Mouse (Mus musculus): ENCODE results near the gene Tmem164. TPM values are rescaled to one million over a fixed set of nuclear protein-coding genes. Genes with fewer than 3 reads are reported as not detected.
"Not testable (repeated sequence)": the region's sequence is repeated elsewhere in the genome, so short reads cannot be mapped to it uniquely, and the experiment has no call there.

Tmem164 gene
- total RNA-seq (2022), result 1 to 10 TPM in 2 of 4 experiments, under 1 TPM in 2; 0.86 to 1.7 (median 1.2) TPM

DNA sequence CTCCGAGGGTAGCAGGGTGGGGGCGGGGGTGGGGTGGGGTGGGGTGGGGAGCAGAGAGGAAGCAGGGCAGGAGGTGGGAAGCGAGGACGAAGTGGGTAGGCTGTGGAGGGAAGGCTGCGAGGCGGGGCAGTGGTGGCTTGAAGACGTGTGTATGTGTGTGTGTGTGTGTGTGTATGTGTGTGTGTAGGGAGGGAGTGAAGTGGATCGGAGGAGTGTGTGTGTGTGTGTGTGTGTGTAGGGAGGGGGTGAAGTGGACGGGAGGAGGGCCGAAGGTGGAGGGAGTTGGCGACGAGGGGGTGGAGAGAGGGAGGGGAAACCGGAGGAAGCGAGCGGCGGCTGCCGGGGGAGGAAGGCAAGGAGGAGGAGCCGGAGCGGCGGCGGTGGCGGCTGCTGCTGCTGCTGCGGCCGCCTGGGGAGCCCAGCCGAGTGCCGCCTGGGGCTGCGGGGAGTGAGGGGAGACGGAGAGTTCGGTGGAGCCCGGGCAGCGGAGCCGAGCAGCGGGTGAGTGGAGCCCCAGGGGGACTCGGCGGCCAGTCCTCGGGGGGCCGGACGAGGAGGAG is at the start of gene Tmem164:
Gene Tmem164, plus strand, starts transcription at position 351 of the 560 bp plus-strand sequence.
- peak; percentile 28 to 50 for DNase-seq (ENCODE audit: low spot score in 2 of 2)

DNA sequence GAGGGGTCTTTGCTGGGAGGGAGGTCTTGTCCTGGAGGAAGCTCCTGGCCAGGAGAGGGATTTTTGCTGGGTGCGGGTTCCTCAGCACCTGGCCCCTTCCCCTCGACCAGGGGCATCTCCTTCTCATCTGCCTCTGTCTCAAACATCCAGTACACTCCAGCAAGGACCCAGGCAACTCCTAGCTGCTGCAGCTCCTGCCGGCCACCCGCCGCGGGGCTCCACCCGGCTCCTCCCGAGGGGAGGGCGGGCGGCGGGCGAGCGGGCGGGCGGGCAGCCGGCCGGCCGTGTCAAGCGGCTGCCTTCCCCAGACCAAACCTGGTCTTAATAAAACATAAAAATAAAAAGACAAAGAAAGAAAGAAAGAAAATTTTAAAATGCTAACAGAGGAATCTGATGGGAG is 48.2 kb upstream of the Tmem164 start:
- not testable (repeated sequence) for DNase-seq (ENCODE audit: low spot score in 2 of 2)

DNA sequence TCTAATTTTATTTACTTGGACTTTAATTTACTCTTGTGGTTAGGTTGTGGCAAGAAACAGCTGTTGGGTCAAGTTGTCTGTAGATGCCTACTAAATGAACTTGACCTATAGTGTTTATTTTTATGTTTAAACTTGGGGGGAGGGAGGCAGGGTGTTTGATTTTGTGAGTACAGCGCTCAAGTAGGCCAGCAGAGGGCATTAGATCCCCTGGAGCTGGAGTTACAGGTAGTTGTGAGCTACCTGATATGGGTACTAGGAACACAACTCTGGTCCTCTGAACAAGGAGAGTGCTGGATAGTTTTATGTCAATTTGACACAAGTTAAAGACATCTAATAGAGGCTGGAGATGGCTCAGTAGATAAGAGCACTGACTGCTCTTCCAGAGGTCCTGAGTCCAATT is 34.0 kb upstream of the Tmem164 start:
- DNase-seq (ENCODE audit: low spot score in 2 of 2), result no peak

DNA sequence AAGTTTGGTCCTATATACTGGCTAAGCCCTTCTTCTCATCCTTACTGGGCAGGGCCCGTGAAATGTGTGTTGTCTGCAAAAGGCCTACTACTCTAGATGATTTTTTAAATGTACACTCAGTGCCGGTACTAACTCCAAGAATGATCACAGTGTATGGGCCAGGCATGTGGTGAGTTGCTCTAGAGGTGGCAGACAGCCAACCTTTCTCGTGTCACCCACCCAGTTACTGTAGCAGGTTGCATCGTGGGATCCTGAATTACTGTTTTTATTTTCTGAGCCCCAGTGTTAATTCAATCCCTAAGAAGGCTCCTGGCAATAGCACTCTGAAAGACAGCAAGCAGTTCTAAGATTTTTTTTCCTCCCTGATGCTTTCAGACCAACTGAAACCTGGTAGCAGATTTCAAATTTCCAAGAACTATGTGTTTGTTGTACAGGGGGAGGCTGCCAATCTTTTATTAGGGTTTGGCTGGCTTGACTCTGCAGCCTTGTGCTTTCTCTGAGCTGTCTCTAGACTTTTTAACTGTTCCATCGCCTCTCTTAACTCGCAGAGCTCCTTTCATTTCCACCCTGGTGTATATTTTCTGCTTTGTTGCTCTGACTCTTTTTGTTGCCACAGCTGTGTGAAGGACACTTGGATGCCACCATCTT is 31.0 kb upstream of the Tmem164 start:
- DNase-seq (ENCODE audit: low spot score in 2 of 2), result no peak

DNA sequence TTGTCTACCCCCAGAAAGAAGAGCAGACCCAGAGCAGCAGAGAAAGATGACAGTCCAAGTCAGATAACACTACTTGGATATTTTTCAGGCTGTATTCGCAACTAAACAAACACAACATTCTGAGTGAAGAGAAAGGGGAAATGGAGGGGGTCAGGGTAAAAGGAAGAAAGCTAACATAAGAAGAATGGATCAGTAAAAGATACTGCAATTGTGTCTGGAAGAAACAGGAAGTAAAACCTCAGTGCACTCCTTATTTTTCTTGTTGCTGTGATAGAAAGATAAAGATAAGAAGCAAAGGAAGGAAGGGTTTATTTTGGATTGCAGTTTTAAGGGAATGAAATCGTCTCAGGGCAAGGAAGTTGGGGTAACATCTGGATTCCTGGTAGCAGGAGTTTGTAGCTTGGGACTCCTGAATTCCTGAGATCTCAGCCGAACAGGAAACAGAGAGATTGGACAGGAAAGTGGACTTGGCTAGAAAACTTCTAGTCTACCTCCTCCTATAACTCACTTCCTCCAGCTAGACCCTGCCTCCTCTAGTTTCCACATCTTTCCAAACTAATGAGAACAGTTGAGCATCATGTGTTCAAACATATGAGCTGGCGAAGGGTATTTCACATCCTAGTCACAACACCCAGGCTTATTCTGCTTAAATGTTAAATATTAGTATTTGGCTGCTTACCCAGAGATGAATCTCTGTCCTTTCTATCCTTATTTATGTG is 16.3 kb upstream of the Tmem164 start:
- DNase-seq (ENCODE audit: low spot score in 2 of 2), result no peak

DNA sequence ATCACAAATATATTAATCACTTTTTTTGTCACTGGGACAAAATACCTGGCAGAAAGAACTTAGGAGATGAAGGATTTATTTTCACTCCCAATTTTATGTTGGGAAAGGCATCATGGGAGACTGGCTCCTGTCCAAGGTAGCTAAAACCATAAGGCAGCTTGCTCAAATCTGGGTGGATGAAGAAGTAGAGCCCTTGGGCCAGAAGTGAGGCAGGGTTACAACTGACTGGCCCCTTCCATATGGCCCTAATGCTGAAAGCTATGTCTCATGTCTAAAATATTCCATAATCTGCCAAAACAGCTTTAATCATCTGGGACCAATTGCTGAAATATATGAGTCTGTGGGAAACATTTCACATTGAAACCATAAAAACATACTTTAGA is 15.8 kb upstream of the Tmem164 start:
- no peak for DNase-seq (ENCODE audit: low spot score in 2 of 2)

DNA sequence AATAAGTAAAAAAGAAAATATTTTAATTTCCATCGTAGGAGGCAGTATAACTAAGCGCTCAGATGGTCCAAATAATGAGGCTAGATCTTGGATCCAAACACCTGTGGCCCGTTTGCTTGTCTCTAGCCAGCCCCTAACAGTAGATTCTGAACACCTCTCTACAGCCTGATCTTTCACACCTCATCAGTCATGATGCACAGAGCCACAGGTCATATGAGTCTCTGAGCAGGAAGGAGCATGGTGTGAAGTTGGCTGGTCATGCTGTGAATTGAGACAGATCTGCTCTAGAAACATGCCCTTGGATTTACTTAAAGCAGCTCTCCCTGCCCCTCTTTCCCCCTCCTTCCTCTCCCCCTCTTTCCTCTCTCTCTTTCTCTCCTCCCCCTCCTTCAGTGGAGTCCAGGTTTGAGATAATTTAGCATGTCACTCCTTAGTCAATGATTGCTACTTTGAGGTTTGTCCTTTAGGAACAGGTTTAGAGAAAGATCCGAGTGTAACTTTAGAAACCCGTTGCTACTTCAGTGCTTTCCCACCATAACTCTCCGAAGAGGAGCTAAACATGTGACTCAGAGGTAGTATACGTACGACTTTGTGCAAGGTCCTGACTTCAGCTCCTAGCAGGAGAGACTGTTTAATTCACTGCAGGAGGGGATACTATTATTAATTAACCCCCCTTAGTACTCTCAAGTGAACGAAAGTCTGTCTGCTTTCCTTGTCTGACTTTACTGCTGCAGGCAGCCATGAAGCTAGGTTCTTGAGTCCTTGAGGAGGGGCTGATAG is 11.7 kb upstream of the Tmem164 start:
- DNase-seq (ENCODE audit: low spot score in 2 of 2), result no peak

DNA sequence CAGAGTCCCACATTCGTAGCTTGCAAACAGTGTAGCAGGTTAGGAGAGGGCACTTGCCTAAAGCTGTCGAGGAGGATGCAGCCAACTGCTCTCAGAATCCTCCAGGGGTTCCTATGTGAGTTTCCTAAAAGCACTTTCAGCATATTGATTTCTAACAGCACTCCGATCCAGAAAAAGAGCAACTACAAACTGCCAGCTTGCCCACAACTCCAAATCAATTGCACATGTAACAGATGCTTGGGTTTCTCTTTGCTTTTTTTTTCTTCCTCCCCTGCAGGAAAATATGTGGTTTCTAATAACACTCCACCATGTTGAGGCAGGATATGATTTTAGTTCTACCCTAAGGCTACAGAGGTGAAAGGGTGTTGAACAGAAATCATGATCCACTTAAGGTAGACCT is 11.1 kb upstream of the Tmem164 start:
- no peak for DNase-seq (ENCODE audit: low spot score in 2 of 2)

DNA sequence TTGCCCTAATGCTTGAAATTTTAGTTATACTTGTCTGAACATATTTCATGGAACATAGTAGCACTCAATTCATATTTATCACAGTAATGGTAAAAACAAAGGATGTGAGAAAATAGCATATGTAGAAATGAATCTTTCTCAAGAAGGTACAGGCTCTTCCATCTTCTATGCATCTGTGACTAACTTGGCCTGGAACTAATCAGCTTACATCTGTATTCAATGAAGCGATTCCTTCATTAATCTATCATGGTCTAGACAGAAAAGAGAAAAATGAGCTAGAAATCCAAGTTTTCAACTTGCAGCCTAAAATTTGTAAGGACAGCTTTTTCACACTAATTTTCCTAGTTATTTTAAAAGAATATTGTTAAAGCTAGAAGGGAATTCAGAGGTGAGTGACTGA is 10.1 kb upstream of the Tmem164 start:
- DNase-seq (ENCODE audit: low spot score in 2 of 2), result no peak

DNA sequence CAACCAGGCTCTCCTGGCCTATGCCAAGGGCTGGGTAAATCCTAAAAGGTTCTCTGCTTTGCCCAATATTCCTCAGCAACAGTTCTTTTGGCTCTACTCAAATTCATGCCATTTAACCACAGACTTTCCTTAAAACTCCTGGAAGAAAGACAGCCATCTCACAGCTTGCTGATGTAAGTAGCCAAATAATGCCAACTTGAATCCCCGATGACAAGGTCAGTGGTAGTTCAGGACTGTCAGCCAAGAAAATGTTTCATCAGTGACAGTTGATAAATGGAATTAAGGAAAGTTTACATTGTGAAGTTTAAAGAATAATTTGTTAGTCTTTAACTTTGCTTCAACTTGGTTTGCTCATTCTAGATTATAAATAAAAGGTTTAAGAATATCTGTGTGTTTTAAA is 8.5 kb upstream of the Tmem164 start:
- no peak for DNase-seq (ENCODE audit: low spot score in 2 of 2)

DNA sequence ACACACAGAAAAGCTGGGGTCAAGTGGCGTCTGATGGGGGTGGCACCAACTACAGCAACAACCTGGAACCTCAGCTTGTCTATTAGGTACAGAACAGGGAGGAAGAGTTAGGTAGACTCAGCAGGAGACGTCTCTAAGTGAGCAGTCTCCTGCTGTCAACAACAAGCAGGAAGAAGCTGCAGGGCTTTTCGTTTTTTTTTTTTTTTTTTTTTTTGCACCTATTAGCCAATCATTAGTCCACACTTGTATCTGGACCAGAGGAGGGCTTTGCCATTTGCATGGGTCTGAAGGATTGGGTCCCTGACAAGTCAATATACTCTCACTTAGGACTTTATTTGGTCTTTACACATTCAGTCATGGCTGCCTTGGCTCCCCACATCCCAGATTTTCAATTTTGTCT is 4.0 kb upstream of the Tmem164 start:
- no peak for DNase-seq (ENCODE audit: low spot score in 2 of 2)

DNA sequence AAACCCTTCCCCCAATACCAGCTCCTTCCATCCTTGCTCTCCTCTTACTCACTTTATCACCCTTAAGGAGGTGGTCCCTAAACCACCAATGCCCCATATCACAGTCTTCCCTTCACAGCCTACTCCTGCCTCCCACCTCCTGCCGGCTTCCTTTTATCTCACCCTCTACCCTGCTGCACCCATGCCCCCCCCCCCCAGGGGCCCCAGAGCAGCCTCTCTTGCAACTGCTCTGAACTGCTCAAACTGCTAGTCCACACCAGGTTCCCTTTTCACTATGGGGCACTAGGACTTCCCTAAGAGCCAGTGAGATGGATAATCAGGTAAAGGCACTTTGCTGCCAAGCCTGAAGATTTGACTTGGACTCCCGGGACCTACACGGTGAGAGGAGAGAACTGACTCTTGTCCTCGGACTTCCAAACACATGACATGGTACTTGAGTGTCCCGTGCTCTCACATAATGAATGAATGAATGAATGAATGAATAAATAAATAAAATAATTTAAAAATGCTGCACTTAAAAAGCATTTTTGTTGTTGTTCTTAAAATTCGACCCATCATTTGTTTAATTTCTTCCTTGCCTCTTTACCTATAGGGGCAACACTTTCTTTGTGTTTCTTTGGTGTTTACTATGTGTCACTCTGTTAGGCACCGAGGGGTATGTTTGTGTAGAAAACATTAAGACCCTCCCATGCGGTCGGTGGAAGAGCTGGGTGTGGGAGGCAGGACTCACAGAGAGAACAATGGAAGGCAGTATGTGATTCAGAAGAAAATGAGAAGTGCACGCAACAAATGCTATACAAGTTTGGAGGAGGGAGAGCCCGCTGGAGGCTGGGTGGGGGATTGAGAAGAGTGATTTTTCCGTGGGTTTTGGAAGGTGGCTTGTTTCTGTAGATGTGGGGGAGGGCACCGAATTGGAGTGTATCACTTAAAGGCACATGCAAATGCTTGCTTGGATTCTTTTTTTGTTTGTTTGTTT is 2.4 kb upstream of the Tmem164 start:
- DNase-seq (ENCODE audit: low spot score in 2 of 2), result no peak

DNA sequence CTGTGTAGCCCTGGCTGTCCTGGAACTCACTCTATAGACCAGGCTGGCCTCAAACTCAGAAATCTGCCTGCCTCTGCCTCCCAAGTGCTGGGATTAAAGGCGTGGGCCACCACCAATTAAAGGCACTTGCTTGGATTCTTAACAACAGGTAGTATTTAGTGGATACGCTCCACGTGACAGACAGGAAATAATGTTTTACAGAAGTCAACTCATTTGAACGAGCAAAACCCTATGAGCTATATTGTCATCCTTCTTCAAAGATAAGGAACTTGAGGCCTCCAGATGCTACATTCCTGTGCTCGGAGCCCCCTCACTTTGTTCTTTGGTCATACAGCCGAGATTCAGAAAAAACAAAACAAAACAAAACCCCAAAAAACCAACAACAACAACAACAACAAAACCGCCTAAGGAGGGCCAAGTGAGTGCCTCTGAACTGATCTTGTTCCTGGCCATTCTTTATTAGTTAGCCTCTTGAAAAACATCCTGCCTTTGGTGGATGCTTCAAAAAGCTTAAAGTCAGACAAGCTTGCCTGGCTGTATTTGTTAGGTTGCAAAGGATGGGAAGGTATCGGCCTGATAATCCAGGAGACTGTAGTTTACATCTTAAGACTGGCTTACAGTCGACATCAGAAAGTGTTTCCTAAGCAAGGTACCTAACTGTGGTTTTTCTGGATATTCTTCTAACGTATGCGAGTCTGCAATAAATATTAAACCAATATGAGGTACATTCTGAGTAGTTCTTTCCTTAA is 1.5 kb upstream of the Tmem164 start:
- no peak for DNase-seq (ENCODE audit: low spot score in 2 of 2)

DNA sequence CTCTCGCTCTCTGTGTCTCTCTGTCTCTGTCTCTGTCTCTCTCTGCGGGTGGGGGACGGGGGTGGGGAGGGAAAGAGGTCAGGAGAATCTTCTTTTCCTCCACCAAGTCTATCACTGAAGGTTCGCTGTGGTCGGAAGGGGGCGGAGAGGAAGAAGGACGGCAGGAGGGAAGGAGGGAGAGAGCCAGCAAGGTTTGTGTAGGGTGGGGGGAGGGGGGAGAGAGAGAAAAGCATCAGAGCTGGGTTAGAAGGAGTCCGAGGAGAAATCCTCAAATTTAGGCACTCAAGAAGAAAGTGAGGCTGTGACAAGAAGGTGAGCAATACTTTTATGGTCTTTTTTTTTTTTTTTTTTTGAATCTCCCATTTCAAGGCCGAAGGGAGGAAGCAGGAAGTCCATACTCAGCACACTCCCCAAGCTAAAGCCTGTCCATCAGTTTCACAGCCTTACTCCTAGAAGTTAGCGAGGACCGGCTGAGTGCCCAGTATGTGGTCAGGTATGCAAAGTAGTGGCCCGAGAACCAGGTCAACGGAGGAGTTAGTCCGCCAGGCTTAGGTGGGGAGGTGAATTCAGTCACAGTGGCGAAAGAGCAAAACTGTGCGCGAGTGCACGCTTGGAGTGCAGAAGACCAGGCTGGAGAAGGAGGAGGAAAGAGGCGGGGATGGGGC is 683 bp upstream of the Tmem164 start:
- DNase-seq (ENCODE audit: low spot score in 2 of 2), result no peak

DNA sequence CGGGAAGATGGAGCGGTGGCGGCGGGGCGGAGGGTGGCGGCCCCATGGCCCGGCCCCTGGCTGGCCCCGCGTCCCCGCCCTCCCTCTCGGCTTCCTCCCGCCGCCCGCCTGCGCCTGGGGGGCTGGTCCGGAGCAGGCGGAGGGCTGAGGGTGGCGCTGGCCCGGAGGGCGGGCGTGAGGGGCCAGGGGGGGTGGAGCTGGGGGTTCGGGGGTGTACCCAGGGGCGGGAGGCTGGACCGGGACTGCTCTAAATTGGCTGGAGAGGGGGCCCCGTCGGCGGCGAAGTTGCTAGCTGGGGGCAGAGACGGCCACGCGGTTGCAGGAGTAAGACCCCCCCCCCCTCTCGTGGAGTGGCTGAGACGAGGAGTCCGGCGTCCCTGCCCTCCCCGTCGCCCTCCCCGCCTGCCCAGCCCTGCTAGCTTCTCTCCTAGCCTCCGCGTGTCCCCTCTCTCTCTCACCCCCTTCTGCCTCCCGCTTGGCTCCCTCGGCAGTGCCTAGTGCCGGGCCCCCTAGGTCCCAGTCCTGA is 473 bp downstream of the Tmem164 start:
- DNase-seq (ENCODE audit: low spot score in 2 of 2), result peak in 1 of 2 experiments; percentile 15

DNA sequence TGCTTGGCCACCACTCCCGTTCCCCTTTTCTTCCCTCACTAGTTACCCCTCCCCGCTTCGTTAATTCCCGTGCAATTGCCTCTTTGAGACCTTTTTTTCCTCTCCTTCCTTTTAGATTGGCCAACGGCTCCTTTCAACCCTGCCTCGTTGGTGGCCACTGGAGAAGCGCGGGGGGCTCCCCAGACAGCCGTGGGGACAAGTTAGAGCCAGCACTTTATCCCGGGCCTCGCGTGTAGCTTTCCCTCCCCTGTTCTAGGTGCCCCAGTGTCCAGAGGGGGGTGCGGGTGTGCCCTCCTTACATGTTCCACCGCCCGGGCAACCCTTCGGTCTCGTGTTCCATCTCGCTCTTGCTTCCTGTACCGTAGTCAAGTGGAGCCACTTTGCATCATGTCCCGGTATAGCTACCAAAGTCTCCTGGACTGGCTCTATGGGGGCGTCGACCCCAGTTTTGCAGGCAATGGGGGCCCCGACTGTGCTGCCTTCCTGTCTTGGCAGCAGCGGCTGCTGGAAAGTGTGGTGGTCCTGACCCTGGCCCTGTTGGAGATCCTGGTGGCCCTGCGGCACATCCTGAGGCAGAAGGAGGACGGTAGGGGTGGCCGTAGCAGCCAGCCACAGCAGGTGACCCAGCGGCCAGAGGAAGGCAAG is 1.1 kb downstream of the Tmem164 start:
- DNase-seq (ENCODE audit: low spot score in 2 of 2), result no peak

DNA sequence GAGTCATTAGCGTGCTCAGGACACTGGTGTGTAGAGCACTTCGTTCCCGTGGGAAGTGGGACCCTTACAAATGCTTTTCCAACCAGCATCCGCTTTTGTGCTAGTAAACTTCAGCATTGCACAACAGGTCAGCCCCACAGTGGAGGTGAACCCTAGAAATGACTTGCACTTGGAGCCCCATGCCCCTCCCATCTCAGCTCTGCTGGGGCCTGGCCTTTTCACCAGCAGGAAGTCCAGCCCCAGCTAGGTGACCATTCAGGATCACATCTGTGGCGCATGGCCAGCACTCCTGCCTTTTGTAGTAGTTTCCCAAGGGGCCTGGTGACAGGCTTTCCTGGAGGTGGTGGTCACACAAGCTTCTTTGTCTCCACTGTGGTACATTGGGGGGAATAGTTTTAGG is 1.8 kb downstream of the Tmem164 start:
- DNase-seq (ENCODE audit: low spot score in 2 of 2), result no peak

DNA sequence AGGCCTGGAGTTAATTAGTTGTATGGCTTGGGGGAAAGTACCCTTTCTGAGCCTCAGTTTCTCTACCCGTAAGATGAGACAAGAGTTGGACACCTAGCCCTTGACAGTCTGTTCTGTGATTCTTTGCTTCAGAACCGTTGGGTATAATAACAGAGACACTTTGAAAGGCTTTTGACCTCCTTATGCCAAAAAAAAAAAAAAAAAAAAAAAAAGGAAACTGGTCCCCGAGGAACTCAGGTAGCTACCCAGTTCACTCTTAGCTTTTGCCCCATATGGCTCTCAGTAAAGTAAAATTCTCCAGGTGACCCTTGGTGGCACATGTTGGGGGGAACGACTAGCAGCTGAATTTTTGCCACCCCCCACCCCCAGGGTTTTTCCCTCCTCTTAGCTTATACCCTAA is 3.5 kb downstream of the Tmem164 start:
- no peak for DNase-seq (ENCODE audit: low spot score in 2 of 2)

DNA sequence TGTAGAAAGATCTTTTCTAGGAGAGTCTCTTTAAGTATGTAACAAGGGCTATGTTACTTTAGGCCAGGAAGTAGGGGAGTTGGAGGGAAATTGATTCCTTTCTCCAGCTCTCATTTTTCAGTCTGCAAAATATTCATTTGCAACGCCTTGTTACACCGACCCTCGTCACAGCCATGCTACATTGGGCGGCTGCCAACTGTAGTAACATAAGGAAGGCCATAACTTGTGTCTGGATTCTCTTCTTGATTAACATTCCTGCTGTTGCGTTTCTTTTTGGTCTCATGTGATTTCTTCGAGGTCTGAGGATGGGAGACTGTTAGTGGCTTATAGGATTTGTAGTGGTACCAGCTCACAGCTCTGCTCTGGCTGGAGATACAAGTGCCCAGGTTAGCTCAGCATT is 4.5 kb downstream of the Tmem164 start:
- DNase-seq (ENCODE audit: low spot score in 2 of 2), result no peak

Measured in gastrocnemius, adult 8-10 months (tissue).